Comparison of ENCODE assay signal across 18 mouse cellular contexts in genomic region chr4:104606881-104607280, GRCm38 (mm10).
A peak's percentile ranks its signal among the peaks of the same experiment; 100 is the strongest.
DNase-seq lines count a peak whose midpoint lies in the region; ATAC-seq and TF ChIP-seq lines count a peak whose summit lies in the region.
"Had no signal": no experiment of that assay in that cellular context is flagged by ENCODE, and none has a peak within 500 bp of the region (broad histone marks: within the 10 kb centered on the region; RNA-seq: fewer than 3 reads in every experiment).

No protein-coding gene starts in this region.

- DNase-seq in layer of hippocampus, adult 2 months (ENCODE audit: low spot score in 2 of 2), result no peak
- DNase-seq in layer of hippocampus, adult 9-10 months (ENCODE audit: low spot score), result no peak
- no peak for DNase-seq in embryonic facial prominence, embryonic 11.5 days (ENCODE audit: low spot score)
- no peak for DNase-seq in cerebellum, adult 9-10 months
- DNase-seq in spleen, postnatal 4 days (ENCODE audit: low spot score in 2 of 2), result no peak
- DNase-seq: B cell, adult 2 months; cerebellum, adult 8-10 months; gastrocnemius, adult 2 months; heart, postnatal 4 days; kidney, adult 8-10 months; lung, postnatal 10 days; thymus, adult 18-20 months had no signal

- peak overlapping the region; percentile 43; the same call in 1 of the 2 replicates for H3K27ac ChIP-seq in layer of hippocampus, adult 2 months
- no peak overlapping the region for H3K27ac ChIP-seq in embryonic facial prominence, embryonic 11.5 days (replicated peaks; ENCODE audit: low read depth, low read length)
- peak overlapping the region; percentile 15; the same call in 1 of the 2 replicates for H3K27ac ChIP-seq in hindbrain, embryonic 13.5 days
- peak overlapping the region; percentile 8; the same call in 1 of the 2 replicates for H3K27ac ChIP-seq in stomach, embryonic 15.5 days
- H3K27ac ChIP-seq: gastrocnemius, adult 2 months had no signal

- no peak overlapping the region for H3K4me3 ChIP-seq in layer of hippocampus, adult 2 months
- H3K4me3 ChIP-seq in embryonic facial prominence, embryonic 11.5 days (ENCODE audit: low read depth, low read length), result no peak overlapping the region
- H3K4me3 ChIP-seq in hindbrain, embryonic 13.5 days, result no peak overlapping the region
- H3K4me3 ChIP-seq in stomach, embryonic 15.5 days (replicated peaks), result no peak overlapping the region
- H3K4me3 ChIP-seq: gastrocnemius, adult 2 months; myocyte had no signal

- H3K4me1 ChIP-seq in embryonic facial prominence, embryonic 11.5 days (ENCODE audit: control insufficient read depth, insufficient read depth, low read length), result no peaks in the 10 kb centered on the region
- H3K4me1 ChIP-seq in hindbrain, embryonic 13.5 days (replicated peaks), result peaks cover 11% of the 10 kb centered on the region
- H3K4me1 ChIP-seq in stomach, embryonic 15.5 days, result 0 out of 2 replicates have a peak, but pooled peaks cover 2% of the 10 kb centered on the region

- H3K27me3 ChIP-seq in embryonic facial prominence, embryonic 11.5 days (ENCODE audit: control insufficient read depth, insufficient read depth, low read length), result no peaks in the 10 kb centered on the region
- H3K27me3 ChIP-seq in hindbrain, embryonic 13.5 days, result no peaks in the 10 kb centered on the region
- no peaks in the 10 kb centered on the region for H3K27me3 ChIP-seq in stomach, embryonic 15.5 days (replicated peaks)

- H3K9ac ChIP-seq in embryonic facial prominence, embryonic 11.5 days (replicated peaks; ENCODE audit: low read length), result no peak overlapping the region
- no peak overlapping the region for H3K9ac ChIP-seq in hindbrain, embryonic 13.5 days
- no peak overlapping the region for H3K9ac ChIP-seq in stomach, embryonic 15.5 days

- TF ChIP-seq CTCF in layer of hippocampus, adult 2 months (conservative IDR thresholded peaks at IDR 0.05), result no peak

- no peaks in the 10 kb centered on the region for H3K36me3 ChIP-seq in embryonic facial prominence, embryonic 11.5 days (replicated peaks; ENCODE audit: control insufficient read depth, insufficient read depth, low read depth, low read length)
- no peaks in the 10 kb centered on the region for H3K36me3 ChIP-seq in hindbrain, embryonic 13.5 days
- no peaks in the 10 kb centered on the region for H3K36me3 ChIP-seq in stomach, embryonic 15.5 days
- H3K36me3 ChIP-seq: G1E had no signal

- H3K9me3 ChIP-seq in embryonic facial prominence, embryonic 11.5 days (replicated peaks; ENCODE audit: control insufficient read depth, low read length), result no peaks in the 10 kb centered on the region
- H3K9me3 ChIP-seq in hindbrain, embryonic 13.5 days, result no peaks in the 10 kb centered on the region
- no peaks in the 10 kb centered on the region for H3K9me3 ChIP-seq in stomach, embryonic 15.5 days

- 58% methylated on average over 8 of the region's 8 CpGs for WGBS in embryonic facial prominence, embryonic 11.5 days
- 19% methylated on average over 8 of the region's 8 CpGs for WGBS in hindbrain, embryonic 13.5 days
- 66% methylated on average over 8 of the region's 8 CpGs for WGBS in stomach, embryonic 15.5 days

- no peak overlapping the region for H3K4me2 ChIP-seq in embryonic facial prominence, embryonic 11.5 days (ENCODE audit: low read depth, low read length)
- no peak overlapping the region for H3K4me2 ChIP-seq in hindbrain, embryonic 13.5 days
- no peak overlapping the region for H3K4me2 ChIP-seq in stomach, embryonic 15.5 days
- H3K4me2 ChIP-seq: liver, embryonic 11.5 days had no signal

- peak; percentile 44; the same call in 1 of the 2 replicates for ATAC-seq in embryonic facial prominence, embryonic 11.5 days (replicated peaks; ENCODE audit: insufficient number of reproducible peaks, low FRiP score, low TSS enrichment, low read depth)
- no peak for ATAC-seq in hindbrain, embryonic 13.5 days (ENCODE audit: low FRiP score)
- no peak for ATAC-seq in stomach, embryonic 15.5 days (ENCODE audit: insufficient read depth, low FRiP score, low read depth)
- no peak for ATAC-seq in megakaryocyte progenitor cell, adult 5-6 weeks (replicated peaks; ENCODE audit: poor library complexity)
